ENCODE assay signal across 12 mouse cellular contexts in the genomic region with DNA sequence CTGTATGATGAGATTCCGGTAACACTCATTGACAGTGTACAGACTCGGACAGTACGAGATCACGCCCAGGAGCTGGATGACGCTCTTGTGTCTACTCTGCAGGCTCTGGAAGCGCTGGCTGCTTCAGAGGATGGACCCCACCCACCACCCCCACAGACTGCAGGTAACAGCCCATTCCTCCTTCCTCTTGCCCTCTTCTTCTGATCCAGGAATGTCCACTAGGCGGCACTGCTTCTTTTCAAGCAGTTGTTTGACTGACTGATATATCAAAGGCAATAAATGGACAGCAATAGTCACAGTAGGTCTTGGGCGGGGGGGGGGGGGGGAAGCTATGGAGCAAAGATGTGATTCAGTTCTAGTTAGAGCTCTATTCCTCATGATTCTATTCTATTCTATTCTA. TPM values are rescaled to one million over a fixed set of nuclear protein-coding genes. Genes with fewer than 3 reads are reported as not detected.
A peak's percentile ranks its signal among the peaks of the same experiment; 100 is the strongest.
DNase-seq lines count a peak whose midpoint lies in the region; ATAC-seq and TF ChIP-seq lines count a peak whose summit lies in the region.
"Had no signal": no experiment of that assay in that cellular context is flagged by ENCODE, and none has a peak within 500 bp of the region (broad histone marks: within the 10 kb centered on the region; RNA-seq: fewer than 3 reads in every experiment).

No protein-coding gene starts in this region.

- no peaks in the 10 kb centered on the region for H3K9me3 ChIP-seq in MEL (replicated peaks; ENCODE audit: insufficient read depth, low read length)
- H3K9me3 ChIP-seq in forebrain, embryonic 15.5 days: no peaks in the 10 kb centered on the region
- no peaks in the 10 kb centered on the region for H3K9me3 ChIP-seq in forebrain, embryonic 10.5 days
- H3K9me3 ChIP-seq: forebrain, embryonic 12.5 days; limb, embryonic 12.5 days had no signal

- H3K36me3 ChIP-seq in kidney, adult 2 months (ENCODE audit: control insufficient read depth, insufficient read depth, low read length): no peaks in the 10 kb centered on the region
- no peaks in the 10 kb centered on the region; a peak in 1 of 4 replicates for H3K36me3 ChIP-seq in MEL (ENCODE audit: control insufficient read depth in 1 of 2, insufficient read depth in 2 of 2, low read length in 2 of 2)
- no peaks in the 10 kb centered on the region for H3K36me3 ChIP-seq in forebrain, embryonic 15.5 days
- no peaks in the 10 kb centered on the region for H3K36me3 ChIP-seq in forebrain, embryonic 10.5 days (replicated peaks)
- H3K36me3 ChIP-seq: forebrain, embryonic 12.5 days; limb, embryonic 12.5 days had no signal

- no peak overlapping the region for H3K4me2 ChIP-seq in forebrain, embryonic 15.5 days (replicated peaks)
- H3K4me2 ChIP-seq: forebrain, embryonic 12.5 days; limb, embryonic 12.5 days; midbrain, embryonic 11.5 days had no signal

- no peak overlapping the region for H3K9ac ChIP-seq in MEL (ENCODE audit: control insufficient read depth, low read depth, low read length, poor library complexity, severe bottlenecking)
- no peak overlapping the region for H3K9ac ChIP-seq in forebrain, embryonic 15.5 days (replicated peaks)
- H3K9ac ChIP-seq: forebrain, embryonic 12.5 days; limb, embryonic 12.5 days had no signal

- ATAC-seq in forebrain, embryonic 15.5 days (replicated peaks): no peak

- WGBS in kidney, adult 2 months: 75% methylated on average over 8 of the region's 8 CpGs
- 76% methylated on average over 7 of the region's 8 CpGs for WGBS in forebrain, embryonic 15.5 days
- WGBS in forebrain, embryonic 10.5 days: 68% methylated on average over 8 of the region's 8 CpGs

- no peaks in the 10 kb centered on the region for H3K79me2 ChIP-seq in MEL (ENCODE audit: control insufficient read depth, insufficient read depth, low read length, poor library complexity)

- H3K4me3 ChIP-seq in kidney, adult 2 months (ENCODE audit: insufficient read depth, low read depth, low read length): no peak overlapping the region
- H3K4me3 ChIP-seq in MEL (ENCODE audit: control insufficient read depth in 1 of 2, insufficient read depth in 1 of 2, low read depth in 2 of 2, low read length in 2 of 2): no peak overlapping the region
- H3K4me3 ChIP-seq in forebrain, embryonic 15.5 days: no peak overlapping the region
- H3K4me3 ChIP-seq in forebrain, embryonic 10.5 days: no peak overlapping the region
- H3K4me3 ChIP-seq: forebrain, embryonic 12.5 days; limb, embryonic 12.5 days had no signal

- no peak overlapping the region for H3K27ac ChIP-seq in kidney, adult 2 months (ENCODE audit: insufficient read depth, low read depth, low read length)
- H3K27ac ChIP-seq in MEL (ENCODE audit: control insufficient read depth, low read depth, low read length): no peak overlapping the region
- H3K27ac ChIP-seq in forebrain, embryonic 15.5 days (replicated peaks): no peak overlapping the region
- H3K27ac ChIP-seq in forebrain, embryonic 10.5 days: no peak overlapping the region
- H3K27ac ChIP-seq: forebrain, embryonic 12.5 days; limb, embryonic 12.5 days had no signal

- peak; percentile 17 for DNase-seq in kidney, adult 2 months
- no peak for DNase-seq in kidney, adult 11 months
- DNase-seq in A20 (ENCODE audit: low read depth, low spot score) (peak; percentile 21), MEL (ENCODE audit: low read depth, low spot score) (peak; percentile 58)
- DNase-seq in lung, postnatal 14 days: peak; percentile 28
- no peak for DNase-seq in urinary bladder, postnatal 14 days (ENCODE audit: low spot score)
- DNase-seq in forebrain, embryonic 10.5 days (ENCODE audit: extremely low spot score, low spot score): no peak
- DNase-seq: embryo, embryonic 11 days had no signal

- TF ChIP-seq RAD21 in MEL (IDR thresholded peaks at IDR 0.05; ENCODE audit: low read depth, low read length): peak; percentile 48

- TF ChIP-seq EP300 in MEL (IDR thresholded peaks at IDR 0.05; ENCODE audit: low read depth in 1 of 2, low read length in 2 of 2): no peak

- no peak for TF ChIP-seq POLR2A in kidney, adult 2 months (IDR thresholded peaks at IDR 0.05; ENCODE audit: low read depth, low read length)
- TF ChIP-seq POLR2A in MEL (IDR thresholded peaks at IDR 0.05; ENCODE audit: control insufficient read depth in 1 of 2, insufficient read depth in 1 of 2, low read depth in 1 of 2, low read length in 2 of 2, poor library complexity in 1 of 2): no peak

- no peaks in the 10 kb centered on the region for H3K4me1 ChIP-seq in kidney, adult 2 months (ENCODE audit: control insufficient read depth, insufficient read depth, low read length)
- peaks cover 0 to 10% of the 10 kb centered on the region in 2 experiments; a peak in 2 of 4 replicates for H3K4me1 ChIP-seq in MEL (ENCODE audit: control insufficient read depth in 1 of 2, insufficient read depth in 2 of 2, low read length in 2 of 2)
- no peaks in the 10 kb centered on the region for H3K4me1 ChIP-seq in forebrain, embryonic 15.5 days
- no peaks in the 10 kb centered on the region for H3K4me1 ChIP-seq in forebrain, embryonic 10.5 days
- H3K4me1 ChIP-seq: forebrain, embryonic 12.5 days; limb, embryonic 12.5 days had no signal

- peak; percentile 28 for TF ChIP-seq CTCF in kidney, adult 2 months (conservative IDR thresholded peaks at IDR 0.05; ENCODE audit: insufficient read depth, insufficient read length, low read depth, low read length)
- peak; percentile 47 to 70 (median 49); a peak in 5 of 6 replicates for TF ChIP-seq CTCF in MEL (IDR thresholded peaks at IDR 0.05 in 2 of 3, conservative IDR thresholded peaks at IDR 0.05 in 1 of 3; ENCODE audit: control insufficient read depth in 1 of 3, insufficient read depth in 1 of 3, low read depth in 2 of 3, low read length in 3 of 3, poor library complexity in 1 of 3, severe bottlenecking in 1 of 3)

- H3K27me3 ChIP-seq in kidney, adult 2 months (replicated peaks; ENCODE audit: control insufficient read depth, insufficient read depth, low read length): no peaks in the 10 kb centered on the region
- peaks cover 0 to 5% of the 10 kb centered on the region in 2 experiments; a peak in 1 of 4 replicates for H3K27me3 ChIP-seq in MEL (ENCODE audit: control insufficient read depth in 1 of 2, insufficient read depth in 2 of 2, low read length in 2 of 2)
- no peaks in the 10 kb centered on the region for H3K27me3 ChIP-seq in forebrain, embryonic 15.5 days
- H3K27me3 ChIP-seq in forebrain, embryonic 10.5 days (ENCODE audit: poor library complexity, severe bottlenecking): peaks cover 57% of the 10 kb centered on the region

TF ChIP-seq in MEL, 35 proteins besides CTCF, POLR2A, EP300 and RAD21:
- TF ChIP-seq ZC3H11A (IDR thresholded peaks at IDR 0.05; ENCODE audit: low read depth, low read length) (peak; percentile 39; the same call in 1 of the 2 replicates), SMC3 (IDR thresholded peaks at IDR 0.05; ENCODE audit: low read depth, low read length) (peak; percentile 65), GATA1 (IDR thresholded peaks at IDR 0.05; ENCODE audit: low read depth, low read length) (no peak)

RNA-seq across cellular contexts. Expression of gene Prps1, which starts 28.2 kb away (rescaled TPM):
- polyA plus RNA-seq in kidney, adult 2 months (2012; rRNA removed): 12.1 and 16.5 TPM in 2 replicates
- 110 and 113 TPM in 2 replicates for total RNA-seq in MEL (2012; rRNA removed)
- 100 to 1,000 TPM in 1 of 2 experiments, not detected in 1; 172 TPM for polyA plus RNA-seq in MEL (2012; ENCODE audit: insufficient read depth in 1 of 2, insufficient read length in 2 of 2, low read depth in 1 of 2, low replicate concordance in 2 of 2, missing spikeins in 1 of 2)
- 67.3 and 68.8 TPM in 2 replicates for polyA plus RNA-seq in forebrain, embryonic 15.5 days (2015; fragmentation: Nextera tagmentation; extraction: Ambion mirVana)
- 96.9 and 99.1 TPM in 2 replicates for polyA plus RNA-seq in forebrain, embryonic 10.5 days (2016; fragmentation: Nextera tagmentation; extraction: Ambion mirVana)

Comparison
In these comparisons a context has a peak if more than half of its experiments do, and no peak if none do; other contexts are left out.
1. DNase-seq: peak in kidney, adult 2 months (single experiment), A20 (single experiment), MEL (single experiment) and lung, postnatal 14 days (single experiment); none in kidney, adult 11 months (single experiment), urinary bladder, postnatal 14 days (single experiment) and forebrain, embryonic 10.5 days (single experiment).